Comparison of ENCODE assay signal across 21 mouse cellular contexts in the genomic region with DNA sequence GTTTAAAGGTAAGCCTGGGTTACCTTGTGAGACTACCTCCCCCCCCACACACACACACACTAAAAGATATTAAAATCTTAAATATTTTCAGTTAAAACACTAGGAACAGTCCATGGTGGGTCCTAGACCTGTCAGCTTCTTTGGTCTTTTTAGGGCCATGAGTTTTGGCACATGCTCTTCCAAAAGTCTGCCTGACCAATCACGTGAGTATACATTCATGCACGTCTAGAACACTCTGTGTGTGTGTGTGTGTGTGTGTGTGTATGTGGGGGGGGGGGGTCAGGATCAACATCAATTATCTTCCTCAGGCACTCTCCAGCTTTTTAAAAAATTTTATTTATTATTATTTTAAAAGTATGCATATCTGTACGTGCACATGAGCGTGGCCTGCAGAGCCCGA. TPM values are rescaled to one million over a fixed set of nuclear protein-coding genes. Genes with fewer than 3 reads are reported as not detected.
"Had no signal": no experiment of that assay in that cellular context is flagged by ENCODE, and none has a peak within 500 bp of the region (broad histone marks: within the 10 kb centered on the region; RNA-seq: fewer than 3 reads in every experiment).

No protein-coding gene starts in this region.

- H3K4me2 ChIP-seq: heart, embryonic 11.5 days; heart, embryonic 15.5 days; hindbrain, embryonic 15.5 days; intestine, embryonic 15.5 days; kidney, embryonic 15.5 days; liver, embryonic 11.5 days; liver, embryonic 13.5 days; liver, embryonic 15.5 days had no signal

- H3K9me3 ChIP-seq: heart, embryonic 13.5 days; heart, embryonic 15.5 days; hindbrain, embryonic 15.5 days; intestine, embryonic 15.5 days; kidney, embryonic 15.5 days; liver, embryonic 13.5 days; liver, embryonic 15.5 days had no signal

- H3K27me3 ChIP-seq: hindbrain, embryonic 15.5 days had no signal

- H3K4me3 ChIP-seq: heart, adult 2 months; heart, embryonic 13.5 days; heart, embryonic 15.5 days; hindbrain, embryonic 15.5 days; intestine, embryonic 15.5 days; kidney, embryonic 15.5 days; liver, embryonic 13.5 days; liver, embryonic 15.5 days had no signal

- H3K36me3 ChIP-seq: heart, embryonic 15.5 days; intestine, embryonic 15.5 days; kidney, embryonic 15.5 days had no signal

- H3K27ac ChIP-seq: heart, adult 2 months; heart, embryonic 13.5 days; heart, embryonic 15.5 days; hindbrain, embryonic 15.5 days; hindbrain, postnatal 0 days; intestine, embryonic 15.5 days; kidney, embryonic 15.5 days; liver, embryonic 13.5 days; liver, embryonic 15.5 days had no signal

- H3K9ac ChIP-seq: heart, embryonic 13.5 days; hindbrain, embryonic 15.5 days; intestine, embryonic 15.5 days; kidney, embryonic 15.5 days; liver, embryonic 13.5 days; liver, embryonic 15.5 days had no signal

RNA-seq across cellular contexts. Expression of gene Tcf15, which starts 30.9 kb away (rescaled TPM):
- polyA plus RNA-seq: inflammation-experienced regulatory T-cells, adult 6 months had no signal

RNA-seq across cellular contexts. Expression of gene Scrt2, which starts 31.2 kb away (rescaled TPM):
- total RNA-seq: gastrocnemius, adult 18-20 months; gastrocnemius, adult 8-10 months; gastrocnemius, postnatal 36 days; heart, adult 2 months; heart, postnatal 14 days; heart, postnatal 36 days; hematopoietic stem cell, adult 5-6 weeks had no signal
- polyA plus RNA-seq: heart, adult 2 months; heart, embryonic 13.5 days; heart, embryonic 15.5 days; heart, postnatal 0 days; inflammation-experienced regulatory T-cells, adult 6 months; intestine, postnatal 0 days; kidney, adult 2 months; liver, embryonic 11.5 days; liver, embryonic 13.5 days; liver, embryonic 15.5 days had no signal
